Mouse (Mus musculus) intestine, embryonic 14.5 days (tissue): ENCODE results near the gene Stau1. TPM values are rescaled to one million over a fixed set of nuclear protein-coding genes. Genes with fewer than 3 reads are reported as not detected.

Experiments used
- ATAC-seq: fragments of 200-750 bp; cut with Nextera tagmentation; replicated peaks from 2 replicates; pipeline ENCODE4 v1.8.0; 2017; ENCODE audit warnings: low read depth, moderate number of reproducible peaks, moderate TSS enrichment, moderate library complexity; ENCODE audit not compliant: low FRiP score, low TSS enrichment
- DNase-seq: peaks from one replicate; pipeline ENCODE4 v3.0.0-alpha.2; 2018; ENCODE audit warnings: low spot score
- H3K27ac ChIP-seq: fragments of 300-500 bp; sonication (generic); 2 replicates; pipeline ENCODE4 v1.5.1; 2014; ENCODE audit warnings: low read depth, mild to moderate bottlenecking, control low read depth
- H3K27me3 ChIP-seq: fragments of 300-500 bp; sonication (generic); replicated peaks from 2 replicates; pipeline ENCODE4 v1.6.1; 2014; ENCODE audit warnings: low read length, control low read depth; ENCODE audit not compliant: control insufficient read depth, insufficient read depth
- H3K36me3 ChIP-seq: fragments of 300-500 bp; sonication (generic); 2 replicates; pipeline ENCODE4 v1.6.1; 2014; ENCODE audit warnings: low read length, control low read depth; ENCODE audit not compliant: control insufficient read depth, insufficient read depth
- H3K4me1 ChIP-seq: fragments of 300-500 bp; sonication (generic); replicated peaks from 2 replicates; pipeline ENCODE4 v1.6.1; 2014; ENCODE audit warnings: low read length, control low read depth, mixed read lengths; ENCODE audit not compliant: control insufficient read depth, insufficient read depth
- H3K4me2 ChIP-seq: fragments of 300-500 bp; sonication (generic); 2 replicates; pipeline ENCODE4 v1.6.1; 2014; ENCODE audit warnings: low read length
- H3K4me3 ChIP-seq: fragments of 300-500 bp; sonication (generic); 2 replicates; pipeline ENCODE4 v1.5.1; 2014; ENCODE audit warnings: low read depth, low read length, control low read depth, mixed read lengths
- H3K9ac ChIP-seq: fragments of 300-500 bp; sonication (generic); 2 replicates; pipeline ENCODE4 v1.6.1; 2014; ENCODE audit warnings: mild to moderate bottlenecking, low read length
- H3K9me3 ChIP-seq: fragments of 300-500 bp; sonication (generic); 2 replicates; pipeline ENCODE4 v1.6.1; 2016; ENCODE audit warnings: low read length, control low read depth; ENCODE audit not compliant: control insufficient read depth
- WGBS: fragments of 180-500 bp; shearing (Covaris S2); extraction: QIAGEN DNeasy Blood & Tissue Kit; methylation state at CpG from one replicate; pipeline ENCODE4 v1.1.7; 2014; 5-methylcytosine and 5-hydroxymethylcytosine counted together
- polyA plus RNA-seq: library from polyadenylated mRNA; unstranded; fragments of >200 nt; fragmentation: Nextera tagmentation; extraction: Ambion mirVana; gene quantifications from 2 replicates; pipeline ENCODE4 v1.2.1, GENCODE M21; 2014

Gene Stau1
- polyA plus RNA-seq, 1 experiment from 2014 or later = 68.8 TPM

- Histone ChIP-seq H3K9me3 (no peaks in the 10 kb centered on the region), H3K4me1 (no peaks in the 10 kb centered on the region), H3K36me3 (no peaks in the 10 kb centered on the region), H3K4me2 (no peak overlapping the region), H3K27me3 (no peaks in the 10 kb centered on the region), H3K4me3 (no peak overlapping the region), H3K27ac (no peak overlapping the region), H3K9ac (no peak overlapping the region)
- no peak for DNase-seq
- ATAC-seq = no peak
- 82% methylated on average over 9 of the region's 9 CpGs for WGBS
These were observed 5.4 kb upstream of the Stau1 start for GRCm38 (mm10) chr2:167001486-167001885.

- peak overlapping the region; percentile 96 for H3K4me3 ChIP-seq
- H3K36me3 ChIP-seq = no peaks in the 10 kb centered on the region
- peak overlapping the region; percentile 61 for H3K9ac ChIP-seq
- WGBS = 35% methylated on average over 8 of the region's 8 CpGs
- peak overlapping the region; percentile 50 for H3K4me2 ChIP-seq
- no peaks in the 10 kb centered on the region for H3K27me3 ChIP-seq
- peaks cover 32% of the 10 kb centered on the region for H3K4me1 ChIP-seq
- DNase-seq (no peak), ATAC-seq (peak; percentile 7; the same call in 1 of the 2 replicates)
- peak overlapping the region; percentile 65 for H3K27ac ChIP-seq
- H3K9me3 ChIP-seq = no peaks in the 10 kb centered on the region
These were observed 415 bp upstream of the Stau1 start for GRCm38 (mm10) chr2:166996533-166996894.

- Histone ChIP-seq H3K4me1 (peaks cover 39% of the 10 kb centered on the region), H3K27me3 (no peaks in the 10 kb centered on the region), H3K36me3 (no peaks in the 10 kb centered on the region), H3K9ac (peak overlapping the region; percentile 91), H3K4me2 (peak overlapping the region; percentile 98), H3K9me3 (no peaks in the 10 kb centered on the region), H3K27ac (peak overlapping the region; percentile 97), H3K4me3 (peak overlapping the region; percentile 96)
- ATAC-seq (no peak; the same call in 1 of the 2 replicates), DNase-seq (peak; percentile 63)
- WGBS = 2% methylated on average over 28 of the region's 28 CpGs
These were observed 891 bp downstream of the Stau1 start for GRCm38 (mm10) chr2:166995021-166995795.

- H3K9ac ChIP-seq = no peak overlapping the region
- no peak for ATAC-seq
- DNase-seq = no peak
- H3K36me3 ChIP-seq = no peaks in the 10 kb centered on the region
- peaks cover 39% of the 10 kb centered on the region for H3K4me1 ChIP-seq
- H3K9me3 ChIP-seq = no peaks in the 10 kb centered on the region
- no peaks in the 10 kb centered on the region for H3K27me3 ChIP-seq
- no peak overlapping the region for H3K27ac ChIP-seq
- no peak overlapping the region for H3K4me2 ChIP-seq
- no peak overlapping the region for H3K4me3 ChIP-seq
These were observed 4.2 kb downstream of the Stau1 start for GRCm38 (mm10) chr2:166991945-166992344.

GRCm38 (mm10) chr2:166990861-166991260 lies 5.2 kb downstream of the Stau1 start:
- no peak overlapping the region for H3K9ac ChIP-seq
- H3K36me3 ChIP-seq = no peaks in the 10 kb centered on the region
- H3K27me3 ChIP-seq = no peaks in the 10 kb centered on the region
- no peak for DNase-seq
- 78% methylated on average over 7 of the region's 7 CpGs for WGBS
- no peak overlapping the region for H3K4me3 ChIP-seq
- H3K4me2 ChIP-seq = no peak overlapping the region
- ATAC-seq = no peak
- no peaks in the 10 kb centered on the region for H3K9me3 ChIP-seq
- no peak overlapping the region for H3K27ac ChIP-seq
- H3K4me1 ChIP-seq = peaks cover 39% of the 10 kb centered on the region

GRCm38 (mm10) chr2:166983351-166983894 lies 12.7 kb downstream of the Stau1 start:
- H3K27ac ChIP-seq = no peak overlapping the region
- H3K9me3 ChIP-seq = no peaks in the 10 kb centered on the region
- no peak for ATAC-seq
- no peaks in the 10 kb centered on the region for H3K36me3 ChIP-seq
- no peaks in the 10 kb centered on the region for H3K4me1 ChIP-seq
- DNase-seq = no peak
- no peaks in the 10 kb centered on the region for H3K27me3 ChIP-seq
- H3K4me3 ChIP-seq = no peak overlapping the region
- no peak overlapping the region for H3K9ac ChIP-seq
- WGBS = 76% methylated on average over 4 of the region's 4 CpGs
- H3K4me2 ChIP-seq = no peak overlapping the region

- no peak for ATAC-seq
These were observed 15.9 kb downstream of the Stau1 start for GRCm38 (mm10) chr2:166980161-166980560.

GRCm38 (mm10) chr2:166977490-166977889 lies 18.6 kb downstream of the Stau1 start:
- ATAC-seq (no peak), DNase-seq (no peak)
- Histone ChIP-seq H3K4me3 (no peak overlapping the region), H3K4me2 (no peak overlapping the region), H3K4me1 (no peaks in the 10 kb centered on the region), H3K27me3 (no peaks in the 10 kb centered on the region), H3K27ac (no peak overlapping the region), H3K9ac (no peak overlapping the region), H3K9me3 (no peaks in the 10 kb centered on the region), H3K36me3 (no peaks in the 10 kb centered on the region)
- 81% methylated on average over 3 of the region's 3 CpGs for WGBS

More at GRCm38 (mm10) chr2:166980161-166980560, 15.9 kb downstream of the Stau1 start:
- Histone ChIP-seq H3K9ac (no peak overlapping the region), H3K27me3 (no peaks in the 10 kb centered on the region), H3K4me1 (no peaks in the 10 kb centered on the region), H3K36me3 (no peaks in the 10 kb centered on the region), H3K9me3 (no peaks in the 10 kb centered on the region), H3K27ac (no peak overlapping the region), H3K4me2 (no peak overlapping the region), H3K4me3 (no peak overlapping the region)
- no peak for DNase-seq
- WGBS = 71% methylated on average over 2 of the region's 2 CpGs

- Histone ChIP-seq H3K4me2 (no peak overlapping the region), H3K36me3 (no peaks in the 10 kb centered on the region), H3K27ac (no peak overlapping the region), H3K27me3 (no peaks in the 10 kb centered on the region), H3K4me3 (no peak overlapping the region), H3K9ac (no peak overlapping the region), H3K4me1 (no peaks in the 10 kb centered on the region), H3K9me3 (no peaks in the 10 kb centered on the region)
- ATAC-seq (no peak), DNase-seq (no peak)
- WGBS = 74% methylated on average over 3 of the region's 3 CpGs
These were observed 19.7 kb downstream of the Stau1 start for GRCm38 (mm10) chr2:166976356-166976755.
